Mouse (Mus musculus): ENCODE data around the gene Serinc2. TPM values are rescaled to one million over a fixed set of nuclear protein-coding genes. Genes with fewer than 3 reads are reported as not detected.
A peak's percentile ranks its signal among the peaks of the same experiment; 100 is the strongest.

Serinc2 gene
- polyA plus RNA-seq, 1 experiment from 2014 or later, result 101 TPM

GRCm38 (mm10) chr4:130273698-130274345, 5.2 kb downstream of the Serinc2 start:
- Histone ChIP-seq H3K27ac (peak overlapping the region; percentile 99), H3K9me3 (replicated peaks) (no peaks in the 10 kb centered on the region), H3K4me1 (peaks cover 35% of the 10 kb centered on the region), H3K4me2 (peak overlapping the region; percentile 78), H3K9ac (peak overlapping the region; percentile 97), H3K27me3 (no peaks in the 10 kb centered on the region), H3K36me3 (ENCODE audit: poor library complexity, severe bottlenecking) (peaks cover 9% of the 10 kb centered on the region), H3K4me3 (peak overlapping the region; percentile 84)
- ATAC-seq, result peak; percentile 39
- 2% methylated on average over 11 of the region's 12 CpGs for WGBS

DNA sequence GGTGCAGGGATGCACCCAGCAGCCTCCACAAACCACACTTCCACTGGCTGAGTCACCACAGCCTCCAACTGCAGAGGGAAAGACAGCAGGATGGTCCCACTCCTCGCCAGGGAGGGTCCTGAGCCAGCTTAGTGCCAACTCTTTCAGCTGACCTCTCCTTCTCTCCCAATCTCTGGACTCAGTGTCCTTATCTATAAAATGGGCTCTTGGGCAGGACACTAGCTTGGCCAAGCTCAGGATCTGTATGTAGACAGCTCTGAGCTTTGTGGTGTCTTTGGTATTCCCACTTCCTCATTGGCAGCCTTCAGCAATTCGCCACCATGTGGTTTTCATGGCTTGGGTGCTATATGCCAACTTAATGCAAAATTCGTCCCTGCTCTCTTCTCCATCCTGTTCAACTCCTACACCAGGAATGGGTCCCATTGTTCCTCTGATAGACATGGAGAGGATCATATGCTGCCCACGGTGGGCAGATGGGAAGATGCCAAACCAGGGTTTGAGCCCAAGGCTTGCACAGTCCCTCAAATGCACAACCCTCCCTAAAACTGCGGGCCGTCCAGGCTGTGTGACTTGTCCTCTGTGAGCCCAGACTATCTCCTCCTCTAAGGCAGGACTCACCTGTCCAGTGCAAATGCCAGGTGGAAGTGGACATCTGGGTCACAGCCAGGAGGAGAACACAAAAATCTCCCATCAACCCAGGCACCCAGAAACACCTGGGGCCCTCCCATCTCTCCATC, 8.2 kb downstream of the Serinc2 start:
- ATAC-seq, result no peak
- Histone ChIP-seq H3K9ac (no peak overlapping the region), H3K4me2 (no peak overlapping the region), H3K27ac (peak overlapping the region; percentile 44; the same call in 1 of the 2 replicates), H3K36me3 (ENCODE audit: poor library complexity, severe bottlenecking) (peaks cover 9% of the 10 kb centered on the region), H3K4me3 (no peak overlapping the region), H3K9me3 (replicated peaks) (no peaks in the 10 kb centered on the region), H3K27me3 (no peaks in the 10 kb centered on the region), H3K4me1 (peaks cover 40% of the 10 kb centered on the region)
- WGBS, result 85% methylated on average over 6 of the region's 6 CpGs

DNA sequence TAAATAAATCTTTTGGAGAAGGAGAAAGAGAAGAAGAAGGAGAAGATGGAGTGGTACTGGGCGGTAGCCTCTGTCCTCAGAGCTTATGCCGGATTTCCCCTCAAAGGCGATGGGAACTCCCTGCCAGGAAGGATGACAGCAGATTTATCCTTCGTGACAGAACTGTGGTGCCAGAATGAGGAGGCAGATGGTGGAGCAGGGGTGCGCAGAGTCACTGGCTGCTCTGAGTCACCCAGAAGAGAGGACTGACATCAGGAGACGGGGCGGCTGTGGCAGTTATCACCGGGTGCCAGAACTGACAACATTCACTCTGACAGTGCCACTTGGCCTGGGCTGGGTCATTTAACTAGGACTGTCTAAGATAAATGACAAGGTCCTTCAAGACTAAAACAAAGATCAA, 8.9 kb downstream of the Serinc2 start:
- 0 out of 2 replicates have a peak overlapping the region, but pooled peaks have one; percentile 44 for H3K27ac ChIP-seq
- peaks cover 37% of the 10 kb centered on the region for H3K4me1 ChIP-seq
- H3K4me3 ChIP-seq, result no peak overlapping the region
- H3K9ac ChIP-seq, result no peak overlapping the region
- WGBS, result 78% methylated on average over 8 of the region's 8 CpGs
- H3K9me3 ChIP-seq (replicated peaks), result no peaks in the 10 kb centered on the region
- H3K36me3 ChIP-seq (ENCODE audit: poor library complexity, severe bottlenecking), result peaks cover 9% of the 10 kb centered on the region
- no peak overlapping the region for H3K4me2 ChIP-seq
- no peak for ATAC-seq
- no peaks in the 10 kb centered on the region for H3K27me3 ChIP-seq

GRCm38 (mm10) chr4:130268736-130269135, 10.3 kb downstream of the Serinc2 start:
- 89% methylated on average over 10 of the region's 10 CpGs for WGBS
- peaks cover 47% of the 10 kb centered on the region for H3K4me1 ChIP-seq
- no peak overlapping the region for H3K27ac ChIP-seq

DNA sequence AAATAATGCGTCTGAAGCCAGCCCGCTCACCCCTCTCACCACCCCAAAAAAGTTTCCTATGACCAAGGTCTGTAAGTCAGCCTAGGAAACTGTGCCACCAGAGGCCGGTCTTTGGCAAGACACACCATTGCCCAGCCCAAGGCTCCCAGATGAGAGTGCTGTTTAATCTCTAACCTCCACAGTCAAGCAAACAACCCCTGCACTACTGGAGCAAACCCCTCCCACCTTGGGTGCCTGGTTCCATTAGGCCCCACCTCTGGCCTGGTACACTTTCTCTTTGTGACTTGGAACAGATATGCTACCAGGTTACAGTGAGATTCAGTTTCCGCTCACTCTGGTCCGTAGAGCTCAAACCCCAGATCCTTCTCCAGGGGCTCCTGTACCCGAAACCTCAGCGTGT, 11.9 kb downstream of the Serinc2 start:
- no peaks in the 10 kb centered on the region for H3K27me3 ChIP-seq
- ATAC-seq, result no peak
- WGBS, result 78% methylated on average over 7 of the region's 7 CpGs
- H3K4me2 ChIP-seq, result no peak overlapping the region
- 0 out of 2 replicates have a peak overlapping the region, but pooled peaks have one; percentile 8 for H3K9ac ChIP-seq
- H3K27ac ChIP-seq, result no peak overlapping the region
- H3K4me1 ChIP-seq, result peaks cover 30% of the 10 kb centered on the region
- H3K4me3 ChIP-seq, result no peak overlapping the region
- peaks cover 31% of the 10 kb centered on the region for H3K36me3 ChIP-seq (ENCODE audit: poor library complexity, severe bottlenecking)
- no peaks in the 10 kb centered on the region for H3K9me3 ChIP-seq (replicated peaks)

More at GRCm38 (mm10) chr4:130268736-130269135, 10.3 kb downstream of the Serinc2 start:
- Histone ChIP-seq H3K36me3 (ENCODE audit: poor library complexity, severe bottlenecking) (peaks cover 15% of the 10 kb centered on the region), H3K9ac (no peak overlapping the region), H3K4me3 (no peak overlapping the region), H3K27me3 (no peaks in the 10 kb centered on the region), H3K4me2 (no peak overlapping the region), H3K9me3 (replicated peaks) (no peaks in the 10 kb centered on the region)
- ATAC-seq, result no peak

GRCm38 (mm10) chr4:130266601-130267000, 12.4 kb downstream of the Serinc2 start:
- H3K9ac ChIP-seq, result no peak overlapping the region
- no peak for ATAC-seq
- H3K36me3 ChIP-seq (ENCODE audit: poor library complexity, severe bottlenecking), result peaks cover 36% of the 10 kb centered on the region
- H3K4me1 ChIP-seq, result peaks cover 25% of the 10 kb centered on the region
- H3K9me3 ChIP-seq (replicated peaks), result no peaks in the 10 kb centered on the region
- no peak overlapping the region for H3K4me2 ChIP-seq
- H3K4me3 ChIP-seq, result no peak overlapping the region
- no peaks in the 10 kb centered on the region for H3K27me3 ChIP-seq
- 49% methylated on average over 9 of the region's 9 CpGs for WGBS
- H3K27ac ChIP-seq, result no peak overlapping the region

DNA sequence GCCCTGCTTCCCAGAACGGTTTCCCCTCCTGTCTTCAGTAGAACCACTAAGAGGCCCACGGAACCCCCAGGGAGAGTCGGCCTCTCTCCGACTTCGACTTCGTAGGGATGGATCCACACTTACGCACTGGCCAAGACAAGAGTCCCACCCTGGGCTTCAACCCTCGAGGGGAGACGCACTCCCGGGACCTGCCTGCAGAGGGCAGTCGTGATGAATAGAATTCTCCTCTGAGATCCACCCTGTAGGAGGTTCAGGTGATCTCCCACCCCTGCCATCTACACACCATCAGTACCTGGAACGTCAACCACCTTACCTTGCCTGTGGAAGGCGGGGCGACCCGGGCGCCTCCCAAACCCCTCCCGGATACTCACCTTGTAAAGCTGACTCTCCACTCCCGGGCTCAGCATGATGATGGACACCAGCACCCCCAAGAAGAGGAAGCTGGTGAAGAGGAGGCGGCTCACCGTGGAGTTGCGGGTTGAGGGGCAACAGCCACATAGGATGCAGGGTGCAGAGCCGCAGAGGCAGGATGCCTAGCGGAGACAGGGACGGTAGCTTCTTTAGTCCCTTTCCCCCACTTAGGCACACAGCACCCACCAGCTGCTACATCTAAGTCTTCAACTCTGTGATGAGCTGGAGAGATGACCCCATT, 14.2 kb downstream of the Serinc2 start:
- Histone ChIP-seq H3K36me3 (ENCODE audit: poor library complexity, severe bottlenecking) (peaks cover 43% of the 10 kb centered on the region), H3K9ac (no peak overlapping the region), H3K4me3 (no peak overlapping the region), H3K9me3 (replicated peaks) (no peaks in the 10 kb centered on the region), H3K27me3 (no peaks in the 10 kb centered on the region), H3K27ac (no peak overlapping the region), H3K4me1 (peaks cover 21% of the 10 kb centered on the region), H3K4me2 (peak overlapping the region; percentile 29; the same call in 1 of the 2 replicates)
- ATAC-seq, result peak; percentile 43; the same call in 1 of the 2 replicates
- 27% methylated on average over 24 of the region's 24 CpGs for WGBS

DNA sequence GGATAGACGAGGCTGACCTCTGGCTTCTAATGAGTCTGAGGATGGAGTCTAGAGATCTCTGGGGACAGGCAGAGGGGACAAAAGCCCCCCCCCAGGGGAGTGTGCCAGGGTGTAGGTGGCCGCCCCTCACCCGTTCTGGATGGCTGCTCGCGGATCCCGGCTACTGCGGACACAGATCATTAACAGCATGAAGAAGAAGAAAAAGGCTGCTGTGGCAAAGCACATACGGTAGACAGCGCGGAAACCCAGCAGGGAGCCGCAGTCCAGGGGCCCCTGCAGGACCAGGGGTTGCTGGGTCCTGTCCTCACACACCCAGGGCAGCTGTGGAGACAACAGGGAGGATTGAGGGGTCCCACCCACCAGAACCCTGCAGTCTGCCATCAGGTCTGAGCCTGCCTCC, 14.9 kb downstream of the Serinc2 start:
- H3K9ac ChIP-seq, result peak overlapping the region; percentile 30; the same call in 1 of the 2 replicates
- no peak overlapping the region for H3K27ac ChIP-seq
- H3K4me2 ChIP-seq, result peak overlapping the region; percentile 29; the same call in 1 of the 2 replicates
- no peak overlapping the region for H3K4me3 ChIP-seq
- H3K9me3 ChIP-seq (replicated peaks), result no peaks in the 10 kb centered on the region
- no peak for ATAC-seq
- WGBS, result 24% methylated on average over 11 of the region's 11 CpGs
- H3K27me3 ChIP-seq, result no peaks in the 10 kb centered on the region
- H3K4me1 ChIP-seq, result peaks cover 21% of the 10 kb centered on the region
- peaks cover 49% of the 10 kb centered on the region for H3K36me3 ChIP-seq (ENCODE audit: poor library complexity, severe bottlenecking)

GRCm38 (mm10) chr4:130260406-130260805, 18.6 kb downstream of the Serinc2 start:
- peaks cover 86% of the 10 kb centered on the region for H3K36me3 ChIP-seq (ENCODE audit: poor library complexity, severe bottlenecking)
- 36% methylated on average over 5 of the region's 5 CpGs for WGBS

GRCm38 (mm10) chr4:130252441-130253157, 26.4 kb downstream of the Serinc2 start:
- H3K4me1 ChIP-seq, result no peaks in the 10 kb centered on the region
- H3K36me3 ChIP-seq (ENCODE audit: poor library complexity, severe bottlenecking), result peaks cover 81% of the 10 kb centered on the region
- ATAC-seq, result 0 out of 2 replicates have a peak, but pooled peaks have one; percentile 30

More at GRCm38 (mm10) chr4:130260406-130260805, 18.6 kb downstream of the Serinc2 start:
- Histone ChIP-seq H3K4me2 (no peak overlapping the region), H3K4me3 (no peak overlapping the region), H3K27ac (no peak overlapping the region), H3K9ac (no peak overlapping the region), H3K9me3 (replicated peaks) (no peaks in the 10 kb centered on the region), H3K4me1 (peaks cover 12% of the 10 kb centered on the region), H3K27me3 (no peaks in the 10 kb centered on the region)
- no peak for ATAC-seq

DNA sequence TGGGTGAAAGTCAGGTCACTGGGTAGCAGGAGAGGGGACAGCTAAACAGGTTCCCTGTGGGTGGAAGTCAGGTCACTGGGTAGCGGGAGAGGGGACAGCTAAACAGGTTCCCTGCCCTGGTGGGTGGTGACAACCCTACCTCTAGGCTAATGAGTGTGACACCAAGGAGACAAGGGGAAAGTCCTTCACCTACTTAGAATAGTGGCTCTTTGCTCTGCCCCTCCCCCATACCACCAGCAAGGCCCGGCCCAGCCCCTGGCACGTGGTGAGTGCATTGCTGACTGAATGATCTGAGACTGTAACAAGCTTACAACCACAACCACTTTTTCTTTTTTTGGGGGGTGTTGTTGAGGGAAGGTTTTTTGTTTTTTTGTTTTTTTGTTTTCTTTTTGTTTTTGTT, 27.2 kb downstream of the Serinc2 start:
- Histone ChIP-seq H3K36me3 (ENCODE audit: poor library complexity, severe bottlenecking) (peaks cover 73% of the 10 kb centered on the region), H3K27me3 (no peaks in the 10 kb centered on the region), H3K27ac (no peak overlapping the region), H3K9me3 (replicated peaks) (no peaks in the 10 kb centered on the region), H3K4me2 (no peak overlapping the region), H3K4me1 (no peaks in the 10 kb centered on the region), H3K9ac (no peak overlapping the region), H3K4me3 (no peak overlapping the region)
- ATAC-seq, result no peak
- 37% methylated on average over 3 of the region's 3 CpGs for WGBS

More at GRCm38 (mm10) chr4:130252441-130253157, 26.4 kb downstream of the Serinc2 start:
- Histone ChIP-seq H3K27ac (no peak overlapping the region), H3K9ac (no peak overlapping the region), H3K4me2 (no peak overlapping the region), H3K9me3 (replicated peaks) (no peaks in the 10 kb centered on the region), H3K27me3 (no peaks in the 10 kb centered on the region), H3K4me3 (no peak overlapping the region)
- WGBS, result 64% methylated on average over 8 of the region's 8 CpGs

Data from forebrain, embryonic 13.5 days (tissue).